Mouse (Mus musculus) bone marrow macrophage, adult 2 months (primary cell): ENCODE data around the gene Hspg2.

Source experiments
- CTCF ChIP-seq: IDR thresholded peaks from 2 replicates; pipeline ENCODE4 v1.5.1; 2012; ENCODE audit warnings: low read depth, mild to moderate bottlenecking, low read length, moderate library complexity
- POLR2A ChIP-seq: IDR thresholded peaks from 2 replicates; pipeline ENCODE4 v1.6.1; 2012; ENCODE audit warnings: mild to moderate bottlenecking, low read depth, low read length, borderline replicate concordance

DNA sequence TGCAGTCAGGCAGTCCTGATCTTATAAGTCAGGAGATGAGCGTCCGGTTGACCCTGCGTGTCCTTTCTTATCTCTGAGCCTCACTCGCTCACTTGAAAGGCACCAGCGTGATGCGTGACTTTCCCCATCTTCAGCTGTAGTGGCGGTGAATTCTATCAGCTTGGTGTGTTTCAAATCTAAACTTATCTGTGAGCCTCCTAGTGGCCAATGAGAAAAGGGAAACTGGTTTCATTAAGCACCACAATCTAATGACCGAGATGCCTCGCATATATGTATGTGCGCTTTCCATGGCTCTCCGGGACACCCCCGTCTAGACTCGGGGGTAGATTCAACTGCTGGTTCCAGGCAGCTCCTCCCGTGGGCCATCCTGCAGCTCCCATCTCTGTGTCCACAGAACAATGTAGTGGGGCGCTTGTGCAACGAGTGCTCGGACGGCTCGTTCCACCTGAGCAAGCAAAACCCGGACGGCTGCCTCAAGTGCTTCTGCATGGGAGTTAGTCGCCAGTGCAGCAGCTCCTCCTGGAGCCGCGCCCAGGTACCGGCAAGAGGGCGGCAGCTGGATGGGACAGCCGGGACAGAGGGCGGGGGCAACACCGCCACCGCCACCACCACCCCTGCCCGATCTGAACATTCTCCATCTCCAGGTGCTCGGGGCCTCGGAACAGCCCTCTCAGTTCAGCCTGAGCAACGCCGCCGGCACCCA is 49.6 kb downstream of the Hspg2 start:
- TF ChIP-seq CTCF (no peak), POLR2A (no peak)
